Mouse (Mus musculus) left cerebral cortex, postnatal 36 days (tissue): ENCODE results near the gene Gorasp2. TPM values are rescaled to one million over a fixed set of nuclear protein-coding genes. Genes with fewer than 3 reads are reported as not detected.

Experiments used
- DNase-seq, 2 experiments: peaks; one replicate each; pipeline ENCODE4 v3.0.0; 2021 to 2022; ENCODE audit warnings: low spot score in 2 of 2, mixed read lengths in 1 of 2
- intact Hi-C: fragments of 180-260 bp; cut with DNase I; formaldehyde crosslinking; loops from one replicate; pipeline ENCODE4 v1.15.1; 2025
- total RNA-seq, 2 experiments: library from RNA; stranded (reverse); gene quantifications; 2 replicates each; pipeline ENCODE4 v1.2.3; 2021

The Gorasp2 gene
- total RNA-seq, 2 experiments from 2014 or later, result 92.0 to 96.9 TPM

DNA sequence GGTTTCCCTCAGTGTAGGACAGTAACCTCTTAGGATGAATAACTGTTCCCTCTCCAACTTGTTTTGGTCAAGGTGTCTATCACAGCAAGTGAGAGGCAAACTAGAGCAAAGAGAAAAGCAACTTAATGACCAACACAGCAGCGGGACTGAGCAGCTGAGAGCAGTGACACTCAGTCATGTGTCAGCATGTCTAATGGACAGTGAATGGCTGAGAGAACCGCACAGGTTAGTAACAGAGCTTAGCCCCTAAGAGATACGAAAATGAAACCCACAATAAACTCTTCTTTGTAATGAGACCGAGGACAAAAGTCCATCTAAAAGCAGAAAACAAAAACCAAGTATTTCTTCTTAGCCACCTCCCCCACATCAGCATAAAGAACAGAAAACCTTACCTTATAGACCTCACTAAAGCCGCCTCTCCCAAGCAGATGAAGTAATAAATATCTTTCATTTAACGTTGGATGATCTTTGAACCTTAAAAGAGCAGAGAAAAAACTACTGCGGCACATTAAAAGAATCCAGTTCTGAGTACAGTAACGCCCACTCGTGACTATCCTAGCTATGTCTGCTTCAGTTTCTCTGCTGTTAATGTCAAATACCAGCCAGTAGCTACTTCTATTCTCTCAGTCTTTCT lies 62.4 kb downstream of the Gorasp2 start:
- intact Hi-C loops, result loop anchor here (5.0 kb wide), 1 partner anchor 99 kb away; no protein-coding TSS in a partner anchor
- no peak for DNase-seq

DNA sequence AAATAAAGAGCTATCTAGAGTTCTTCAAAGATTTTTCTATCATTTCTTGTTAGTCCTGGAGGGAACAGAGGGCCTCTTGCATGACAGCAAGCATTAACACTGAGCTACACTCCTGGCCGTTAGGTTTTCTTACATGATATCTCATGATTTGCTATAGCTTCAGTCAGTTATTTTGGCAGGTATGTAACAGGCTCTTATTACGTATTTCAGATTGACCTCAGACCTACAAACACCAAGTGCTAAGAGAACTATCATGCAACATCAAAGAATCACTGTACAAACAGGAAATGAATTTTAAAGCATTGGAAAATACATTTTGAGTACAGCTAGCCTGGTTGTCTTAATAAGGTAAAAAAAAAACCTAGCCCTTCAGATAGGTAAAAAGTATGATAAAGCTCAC lies 65.7 kb downstream of the Gorasp2 start:
- intact Hi-C loops, result no loop called here
- DNase-seq, result no peak

DNA sequence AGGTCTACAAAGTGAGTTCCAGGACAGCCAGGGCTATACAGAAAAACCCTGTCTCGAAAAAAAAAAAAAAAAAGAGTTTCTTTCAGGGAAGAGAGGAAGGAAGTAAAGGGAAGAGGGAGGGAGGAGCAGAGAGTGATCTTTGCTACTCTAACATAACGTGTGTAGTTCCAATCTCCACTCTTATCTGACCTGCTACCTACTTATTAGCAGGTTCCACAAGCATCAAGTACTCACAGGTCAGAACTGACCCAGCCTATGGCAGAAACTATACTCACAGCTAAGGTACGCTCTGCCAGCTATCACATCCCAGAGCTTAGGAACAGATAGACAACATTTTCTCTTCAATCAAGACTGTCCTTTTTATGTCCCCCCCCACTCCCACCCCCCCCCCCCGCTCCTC lies 74.2 kb downstream of the Gorasp2 start:
- intact Hi-C loops, result no loop called here
- DNase-seq, result no peak

DNA sequence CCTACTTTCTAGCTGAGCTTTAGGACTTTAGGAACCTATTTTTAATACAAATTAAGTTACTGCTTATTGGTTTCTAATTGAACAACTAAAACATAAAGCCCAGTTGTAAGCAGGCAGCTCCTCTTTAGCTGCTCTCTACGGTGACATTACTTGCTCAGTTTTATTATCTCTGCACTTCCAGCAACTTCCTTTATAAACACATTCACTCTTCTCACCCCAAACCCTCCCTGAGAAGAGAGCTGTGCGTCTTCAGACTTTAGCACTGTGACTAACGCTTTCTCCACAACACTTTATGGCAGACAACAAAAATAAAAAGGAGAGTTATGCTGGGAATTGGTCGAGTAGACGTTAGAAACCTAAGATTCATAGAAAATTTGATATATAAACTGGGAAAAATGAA lies 74.6 kb downstream of the Gorasp2 start:
- intact Hi-C loops, result no loop called here
- no peak for DNase-seq

DNA sequence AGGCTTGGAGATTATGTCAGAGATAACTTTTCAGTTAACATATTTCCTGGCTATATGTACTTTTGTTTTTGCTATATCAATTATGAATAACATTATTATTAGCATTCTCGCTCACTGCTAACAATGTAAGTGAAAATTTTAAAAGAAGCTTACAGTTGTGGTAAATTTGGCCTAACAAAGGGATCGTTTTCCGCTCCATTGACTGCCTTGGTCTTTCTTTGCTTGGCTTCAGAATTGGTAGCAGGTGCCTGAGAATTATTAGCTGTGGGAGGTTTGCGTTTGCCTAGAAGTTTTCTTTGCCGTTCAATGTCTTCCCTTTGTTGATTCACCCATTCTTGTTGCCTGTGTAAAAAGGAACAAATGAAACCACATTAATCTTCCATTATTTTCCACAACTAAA lies 80.5 kb downstream of the Gorasp2 start:
- intact Hi-C loops, result no loop called here
- no peak for DNase-seq

DNA sequence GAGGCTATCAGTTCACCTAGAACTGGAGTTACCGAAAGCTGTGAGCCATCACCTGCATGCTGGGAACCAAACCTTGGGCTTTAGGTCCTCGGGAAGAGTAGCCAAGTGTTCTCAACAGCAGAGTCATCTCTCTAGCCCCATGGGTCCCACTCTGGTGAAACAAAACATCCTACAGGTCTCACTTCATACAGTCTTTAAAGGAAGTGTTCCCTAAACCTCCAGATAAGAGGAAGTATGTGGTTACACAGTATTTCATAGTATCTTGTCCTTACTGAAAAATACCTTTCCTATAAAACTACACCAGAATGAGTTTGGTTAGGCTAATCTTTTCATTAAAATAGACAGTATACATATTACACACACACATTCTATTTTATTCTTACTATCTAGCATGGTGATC lies 81.2 kb downstream of the Gorasp2 start:
- intact Hi-C loops, result no loop called here
- DNase-seq, result no peak

DNA sequence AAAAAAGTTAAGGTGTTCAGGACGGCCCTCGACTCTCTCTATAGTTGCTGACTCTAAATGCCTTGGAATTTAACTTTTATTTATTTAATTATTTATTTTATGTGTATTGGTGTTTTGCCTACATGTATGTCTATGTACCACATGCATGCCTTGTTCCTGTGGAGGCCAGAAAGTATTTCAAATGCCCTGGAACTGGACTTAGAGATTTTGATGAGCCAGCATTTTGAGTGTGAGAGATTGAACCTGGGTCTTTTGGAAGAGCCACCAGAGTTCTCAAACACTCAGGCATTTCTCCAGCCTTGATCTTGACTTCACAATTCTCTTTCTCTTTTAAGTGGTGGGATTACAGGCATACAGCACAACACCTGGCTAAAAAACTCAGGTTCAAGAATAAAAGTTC lies 90.3 kb downstream of the Gorasp2 start:
- intact Hi-C loops, result no loop called here

DNA sequence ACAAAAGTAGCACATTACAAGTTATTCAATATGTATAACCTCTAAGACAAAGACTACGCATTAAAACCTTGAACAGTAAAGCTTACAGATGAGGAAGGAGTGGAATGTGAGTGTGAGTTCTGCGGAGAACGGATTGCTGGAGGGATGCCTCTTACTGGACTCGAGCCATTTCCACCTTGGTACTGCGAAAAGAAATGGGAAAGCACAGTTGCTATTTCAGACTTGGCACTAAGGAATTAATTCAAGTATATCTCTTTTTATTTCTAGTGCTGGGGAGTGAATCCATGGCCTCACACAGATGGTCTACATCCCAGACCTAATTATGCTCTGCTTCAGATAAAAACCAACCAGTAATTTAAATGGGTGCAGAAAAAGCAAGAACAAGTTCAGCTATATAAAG lies 90.8 kb downstream of the Gorasp2 start:
- peak; percentile 17 to 31 for DNase-seq
- intact Hi-C loops, result no loop called here

More for the DNA sequence above, 90.3 kb downstream of the Gorasp2 start:
- no peak for DNase-seq

Other genes with a start within 250 kb of the Gorasp2 start
- under 1 TPM; 0.44 to 0.68 TPM for gene Sp5, start 186.7 kb upstream of the Gorasp2 start, total RNA-seq
- under 1 TPM; 0.54 to 0.59 TPM for gene Erich2, start 152.8 kb upstream of the Gorasp2 start, total RNA-seq
- gene Gad1, start 108.5 kb upstream of the Gorasp2 start, total RNA-seq, result 100 to 1,000 TPM; 361 to 392 TPM
- gene Gm26558, start 532 bp downstream of the Gorasp2 start, total RNA-seq, result under 1 TPM in 1 of 2 experiments, not detected in 1; 0.76 TPM
- 10 to 100 TPM; 82.7 to 94.7 TPM for gene Tlk1, start 164.2 kb downstream of the Gorasp2 start, total RNA-seq